Mouse (Mus musculus): ENCODE data around the gene Synrg. TPM values are rescaled to one million over a fixed set of nuclear protein-coding genes. Genes with fewer than 3 reads are reported as not detected.

The Synrg gene
- total RNA-seq, 2 experiments from 2014 or later: 44.3 to 47.7 TPM

DNA sequence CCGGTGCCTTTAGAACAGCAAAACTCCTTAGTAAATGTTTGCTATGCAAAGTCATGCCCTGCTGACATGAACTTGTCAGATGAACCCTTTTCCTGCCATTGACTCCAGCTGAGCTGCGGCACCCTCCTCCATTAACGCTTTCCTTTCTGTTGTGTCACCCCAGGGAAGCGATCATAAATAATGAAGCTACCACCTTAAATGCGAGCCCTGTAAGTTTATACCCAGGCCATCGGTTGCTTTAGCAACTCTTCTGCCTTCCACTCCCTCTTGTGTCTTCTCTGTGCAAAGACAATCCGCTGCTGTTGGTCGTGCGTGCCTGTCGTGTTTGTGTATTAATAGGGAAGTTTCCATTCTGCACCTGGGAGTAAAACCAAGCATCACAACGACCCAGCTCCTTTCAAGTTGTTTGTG, 101.8 kb downstream of the Synrg start:
- peak in 1 of 2 experiments; percentile 67 for DNase-seq (ENCODE audit: low spot score in 2 of 2)
- intact Hi-C loops (cut with DNase I): no loop called here

DNA sequence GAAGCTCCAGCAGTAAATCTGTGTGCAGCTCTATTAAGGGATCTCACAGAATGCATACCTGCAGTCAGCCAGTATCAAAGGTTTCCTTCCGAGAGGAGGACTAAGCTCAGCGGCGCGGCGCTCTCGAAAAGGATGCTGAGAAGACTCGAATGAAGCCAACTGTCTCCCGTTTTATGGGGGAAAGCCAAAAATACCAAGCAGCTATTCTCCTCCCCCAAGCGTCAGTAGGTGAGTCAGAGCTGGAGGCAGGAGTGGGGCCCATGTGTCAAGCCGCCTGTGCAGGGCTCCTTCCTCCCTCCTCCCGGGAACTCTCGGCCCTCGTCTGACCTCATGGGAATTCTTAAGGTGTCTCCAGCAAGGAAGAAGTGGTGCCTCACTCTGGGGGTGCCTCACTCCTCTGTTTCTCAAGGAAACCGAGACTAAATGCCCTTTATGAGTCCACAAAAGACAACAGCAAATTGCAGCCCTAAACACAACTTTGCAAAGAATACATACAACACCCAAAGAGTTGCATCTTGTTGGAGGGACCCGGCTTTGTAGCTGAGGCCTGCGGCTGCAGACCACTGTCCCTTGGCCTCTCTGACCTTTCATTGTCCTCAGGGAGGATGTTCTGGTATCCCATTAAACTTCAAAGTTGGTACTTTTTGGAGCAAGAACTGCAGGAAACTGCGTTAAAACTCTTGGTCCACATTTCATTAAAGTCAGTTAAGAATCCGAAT, 102.9 kb downstream of the Synrg start:
- peak; percentile 76 to 77 for DNase-seq (ENCODE audit: low spot score in 2 of 2)
- intact Hi-C loops (cut with DNase I): no loop called here

DNA sequence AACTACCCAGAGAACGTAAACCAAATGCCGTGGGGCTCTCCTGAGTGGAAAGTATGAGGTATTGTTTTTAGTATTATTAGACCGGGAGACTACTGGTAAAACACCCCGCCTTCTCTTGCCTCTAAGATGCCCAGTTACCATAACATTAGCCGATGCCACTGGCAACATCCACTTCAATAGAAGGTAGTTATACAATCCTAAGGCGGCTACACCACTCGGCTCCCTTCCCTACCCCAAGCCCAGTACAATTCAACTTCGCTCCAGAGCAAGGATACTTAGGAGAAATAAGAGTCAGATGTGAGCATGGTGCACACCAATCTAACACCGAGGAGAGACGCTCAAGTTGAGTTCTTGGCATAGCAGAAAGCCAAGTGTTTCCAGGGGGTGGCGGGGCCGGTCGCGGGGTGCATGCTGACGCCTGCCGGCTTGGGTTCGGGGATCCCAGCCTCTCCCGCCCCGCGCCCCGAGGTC, 103.5 kb downstream of the Synrg start:
- no peak for DNase-seq (ENCODE audit: low spot score in 2 of 2)
- intact Hi-C loops (cut with DNase I): no loop called here

DNA sequence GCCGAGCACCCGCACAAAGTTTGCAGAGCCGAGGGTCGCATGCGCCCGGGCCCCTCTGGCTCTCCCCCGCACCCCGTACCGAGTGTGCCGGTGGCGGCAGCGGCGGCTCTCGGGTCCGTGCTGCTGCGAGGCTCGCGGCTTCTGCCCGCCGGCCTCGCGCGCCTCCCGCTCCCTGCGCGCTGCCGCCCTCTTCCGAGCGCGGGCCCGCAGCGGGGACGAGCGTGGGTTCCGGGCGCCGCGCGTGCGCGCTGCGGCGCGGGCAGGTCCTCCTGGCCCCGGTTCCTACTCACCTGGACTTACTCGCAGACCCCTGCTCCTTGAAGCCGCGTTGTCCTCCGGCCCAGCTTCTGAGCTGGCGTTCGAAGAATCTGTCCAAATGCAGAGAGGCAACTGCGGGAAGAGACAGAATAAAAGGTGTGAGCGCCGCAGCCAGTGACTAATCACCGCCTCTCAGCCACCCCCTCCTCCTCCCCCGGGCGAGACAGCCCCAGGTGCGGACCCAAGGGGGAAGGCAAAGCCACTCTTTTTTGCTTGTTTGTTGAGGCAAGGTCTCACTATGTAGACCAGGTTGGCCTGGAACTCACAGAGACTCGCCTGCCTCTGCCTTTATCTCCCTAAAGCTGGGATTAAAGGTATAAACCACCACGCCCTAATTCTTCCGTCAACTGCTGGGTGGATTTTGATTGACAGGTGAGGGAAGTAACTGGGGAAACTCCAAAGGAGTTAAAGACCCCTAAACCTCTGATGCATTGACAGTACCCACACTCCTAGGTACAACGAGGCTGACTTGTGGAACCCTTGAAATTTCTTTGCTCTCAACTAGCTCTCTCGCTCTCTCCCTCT, 104.2 kb downstream of the Synrg start:
- intact Hi-C loops (cut with DNase I): no loop called here

DNA sequence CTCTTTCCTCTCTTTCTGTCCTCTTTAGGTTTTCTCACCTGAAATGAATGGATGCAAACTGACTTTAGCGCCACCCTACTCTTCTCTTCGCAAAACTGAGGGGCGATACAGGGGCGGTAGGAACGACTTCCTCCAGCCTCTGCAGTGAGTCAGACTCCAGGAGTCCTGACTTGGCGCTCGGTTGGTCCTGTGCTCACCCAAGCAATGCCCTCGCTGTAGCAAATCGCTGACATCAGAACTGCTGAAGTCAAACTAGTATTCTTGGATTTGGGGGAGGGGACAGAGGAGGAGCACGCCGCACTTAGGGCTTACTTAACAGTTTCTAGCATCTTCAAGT, 104.8 kb downstream of the Synrg start, which contains the start of gene Dusp14:
Gene Dusp14, minus strand, starts transcription at position 228 of the 337 bp plus-strand sequence.
- intact Hi-C loops (cut with DNase I): no loop called here
- DNase-seq (ENCODE audit: low spot score in 2 of 2): peak in 1 of 2 experiments; percentile 30

More for the DNA sequence above, 104.2 kb downstream of the Synrg start:
- DNase-seq (ENCODE audit: low spot score in 2 of 2): peak in 1 of 2 experiments; percentile 60

DNA sequence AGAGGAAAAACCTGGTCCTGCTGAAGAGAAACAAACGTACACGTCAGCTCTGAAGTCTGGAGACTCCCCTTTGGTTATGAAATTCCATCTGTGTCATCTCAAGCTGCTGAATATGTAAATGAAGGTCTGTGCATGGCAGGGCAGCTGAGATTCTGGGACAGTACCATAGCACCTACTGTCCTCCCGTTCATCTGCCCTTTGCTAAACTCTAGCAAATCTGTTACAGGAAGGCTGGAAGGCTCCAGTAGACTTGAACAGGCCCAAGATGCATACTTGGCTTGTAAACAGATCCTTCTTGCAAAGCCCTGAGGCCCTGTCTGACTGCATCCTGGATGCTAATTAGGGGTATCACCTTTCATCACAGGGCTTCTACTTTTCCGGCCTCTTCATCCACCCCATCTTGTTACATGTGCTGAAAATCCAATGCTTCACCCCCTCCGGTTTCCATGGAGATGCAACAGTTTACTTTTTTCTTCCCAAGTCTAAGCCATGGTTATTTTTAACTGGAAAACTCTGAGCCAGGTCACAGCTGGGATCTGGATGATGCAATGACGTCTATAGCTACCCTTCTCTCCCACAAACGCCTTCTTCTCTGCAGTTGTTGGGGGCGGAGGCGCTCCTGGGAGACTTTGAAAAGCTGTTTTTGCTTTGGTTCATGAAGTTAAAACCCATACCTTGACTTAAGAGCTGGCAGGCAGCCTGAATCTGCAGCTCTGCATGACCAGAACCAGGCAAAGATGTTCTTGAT, 108.8 kb downstream of the Synrg start:
- intact Hi-C loops (cut with DNase I): no loop called here
- DNase-seq (ENCODE audit: low spot score in 2 of 2): peak; percentile 69 to 83

DNA sequence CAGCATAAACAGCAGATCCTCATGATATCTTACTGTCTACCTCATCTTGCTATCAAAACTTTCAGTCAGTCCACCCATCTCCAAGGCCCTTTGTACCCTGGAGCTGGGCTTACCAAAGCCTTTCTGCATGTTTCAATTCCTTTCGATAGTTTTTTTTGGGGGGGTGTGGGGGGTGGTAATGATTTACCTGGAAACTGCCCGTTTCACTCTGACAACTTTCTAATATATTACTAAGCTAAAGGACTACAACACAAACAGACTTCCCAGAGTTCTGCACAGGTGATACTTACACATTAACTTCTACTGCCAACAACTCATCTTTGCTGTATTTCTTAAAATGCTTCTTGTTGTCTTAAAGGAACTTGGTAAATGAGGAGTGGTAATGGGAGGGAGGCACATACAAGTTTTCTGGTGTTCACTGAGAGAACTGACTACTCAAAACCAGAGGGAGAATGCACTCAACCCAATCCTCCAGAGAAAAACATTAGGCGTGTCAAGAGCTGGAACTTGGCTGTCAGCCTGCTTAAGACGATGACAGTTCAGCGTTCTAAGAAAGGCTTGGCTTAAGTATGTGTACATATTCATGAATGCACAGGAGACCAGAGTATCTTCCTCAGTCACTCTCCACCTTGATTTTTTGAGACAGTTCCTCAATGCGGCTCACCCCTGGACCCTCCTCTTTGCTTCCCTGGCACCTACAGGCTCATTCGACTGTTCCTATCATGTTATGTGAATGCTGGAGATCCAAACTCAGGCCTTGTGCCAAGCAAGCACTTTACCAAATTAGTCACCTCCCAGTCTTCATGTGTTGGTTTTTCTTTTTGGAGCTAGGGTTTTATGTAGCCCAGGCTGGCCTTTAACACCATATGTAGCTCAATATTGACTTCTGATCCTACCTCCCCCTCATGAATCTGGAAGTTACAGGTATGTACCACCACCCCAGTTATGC, 109.9 kb downstream of the Synrg start:
- DNase-seq (ENCODE audit: low spot score in 2 of 2): peak; percentile 43 to 63
- intact Hi-C loops (cut with DNase I): no loop called here

DNA sequence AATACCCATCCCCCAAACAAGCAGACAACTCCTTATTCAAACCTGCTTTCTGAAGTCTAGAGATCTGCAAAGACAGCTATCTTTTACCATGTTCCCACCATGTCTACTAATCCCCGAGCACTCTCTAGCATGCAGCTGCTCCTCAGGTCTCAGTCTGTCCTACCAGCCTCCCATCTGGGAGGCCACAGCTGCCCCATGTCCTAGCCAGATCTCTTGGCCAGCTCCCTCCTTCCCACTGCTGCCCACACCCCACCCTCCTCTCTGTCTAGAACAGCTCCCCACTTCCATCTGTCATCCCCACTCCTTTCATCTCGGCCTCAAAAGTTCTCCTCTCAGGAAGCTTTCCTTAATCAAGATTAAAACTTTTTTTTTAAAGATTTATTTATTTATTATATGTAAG, 112.8 kb downstream of the Synrg start:
- intact Hi-C loops (cut with DNase I): no loop called here
- no peak for DNase-seq (ENCODE audit: low spot score in 2 of 2)

DNA sequence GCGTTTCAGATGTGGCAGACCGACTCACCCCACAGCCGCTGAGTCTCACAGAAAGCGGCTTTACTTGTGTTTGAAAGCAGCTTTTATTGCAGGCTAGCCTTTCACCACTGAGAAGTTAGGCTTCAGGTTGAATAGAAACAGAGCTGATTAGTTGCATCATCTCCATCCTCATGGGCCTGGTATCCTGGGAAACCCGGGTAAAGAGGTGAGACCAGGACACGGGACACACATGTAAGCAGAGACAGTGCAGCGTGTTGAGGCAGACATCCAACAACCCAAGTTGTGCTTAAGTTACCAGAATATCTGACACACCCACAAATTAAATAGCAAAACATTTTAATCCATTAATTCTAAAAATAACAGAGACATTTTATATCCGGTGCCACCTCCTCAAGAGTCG, 114.4 kb downstream of the Synrg start:
- intact Hi-C loops (cut with DNase I): no loop called here
- DNase-seq (ENCODE audit: low spot score in 2 of 2): no peak

DNA sequence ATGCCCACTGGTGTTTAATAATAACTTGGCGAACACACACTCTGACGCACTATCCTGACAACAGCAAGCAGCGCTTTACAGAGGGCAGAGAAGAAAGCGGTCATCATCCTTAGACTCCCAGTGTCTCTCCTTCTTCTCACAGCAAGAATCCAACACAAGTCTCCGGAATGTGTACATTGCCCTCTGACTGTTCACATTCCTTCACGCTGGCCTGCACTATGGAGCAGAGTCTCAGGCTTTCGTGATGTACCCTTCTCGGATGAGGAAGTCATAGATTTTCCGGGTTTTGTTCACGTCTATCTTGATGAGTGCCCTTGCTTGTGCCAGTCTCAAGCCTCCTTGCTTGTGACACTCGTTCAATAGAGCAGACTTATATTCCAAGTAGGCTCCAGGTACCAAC, 115.1 kb downstream of the Synrg start:
- intact Hi-C loops (cut with DNase I): no loop called here
- no peak for DNase-seq (ENCODE audit: low spot score in 2 of 2)

DNA sequence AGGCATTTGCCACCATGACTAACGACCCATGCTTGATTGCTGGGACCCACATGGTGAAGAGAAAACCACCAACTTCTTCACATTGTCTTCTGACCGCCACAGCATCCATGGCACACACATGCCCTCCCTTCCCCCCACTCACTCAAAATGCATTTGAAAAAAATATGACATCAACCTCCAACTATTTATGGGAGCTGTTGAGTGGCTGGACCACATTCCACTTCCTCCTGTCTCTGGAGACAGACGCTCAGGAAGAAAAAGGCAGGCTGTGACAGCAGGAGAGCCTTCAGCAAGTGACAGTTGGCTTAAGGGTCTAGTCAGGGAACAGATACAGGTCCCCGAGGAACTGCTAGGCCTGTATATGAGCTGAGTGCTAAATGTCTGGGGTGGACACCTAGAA, 115.7 kb downstream of the Synrg start:
- intact Hi-C loops (cut with DNase I): no loop called here
- no peak for DNase-seq (ENCODE audit: low spot score in 2 of 2)

DNA sequence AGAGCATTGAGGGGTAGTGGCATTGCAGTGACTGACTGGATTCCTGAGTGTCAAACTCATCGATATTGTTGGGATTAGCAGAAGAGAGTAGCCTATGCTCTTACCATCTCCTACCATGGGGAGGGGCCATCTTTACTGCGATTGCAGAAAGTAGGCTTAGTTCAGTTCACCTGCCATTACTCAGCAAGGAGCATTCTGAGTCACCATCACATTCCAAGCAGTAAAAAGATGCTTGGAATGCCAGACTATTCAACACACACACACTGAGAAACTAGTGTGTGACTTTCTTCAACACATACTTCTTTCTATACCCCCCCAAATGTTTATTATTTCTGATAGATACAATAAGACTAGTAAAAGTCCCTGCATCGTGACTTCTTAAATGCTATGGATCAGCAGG, 116.1 kb downstream of the Synrg start:
- no peak for DNase-seq (ENCODE audit: low spot score in 2 of 2)
- intact Hi-C loops (cut with DNase I): no loop called here

DNA sequence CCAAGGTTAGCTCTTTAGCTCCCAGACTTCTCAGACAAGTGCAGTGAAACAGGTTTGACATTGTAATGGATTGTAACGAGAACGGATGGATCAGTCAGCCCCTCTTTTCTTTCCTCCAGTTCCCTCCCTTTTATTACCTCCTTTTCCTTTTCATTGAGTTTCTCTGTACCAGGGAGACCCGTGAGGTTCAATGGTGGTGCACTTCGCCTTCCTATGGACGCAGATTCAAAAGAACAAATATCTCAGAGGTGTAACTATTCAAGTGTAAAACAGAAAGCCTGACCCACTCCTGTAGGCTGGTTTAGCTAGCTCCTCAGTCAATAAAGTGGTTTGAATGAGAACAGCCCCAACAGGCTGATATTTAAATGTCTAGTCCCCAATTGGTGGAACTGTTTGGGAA, 117.7 kb downstream of the Synrg start:
- intact Hi-C loops (cut with DNase I): no loop called here
- DNase-seq (ENCODE audit: low spot score in 2 of 2): no peak

DNA sequence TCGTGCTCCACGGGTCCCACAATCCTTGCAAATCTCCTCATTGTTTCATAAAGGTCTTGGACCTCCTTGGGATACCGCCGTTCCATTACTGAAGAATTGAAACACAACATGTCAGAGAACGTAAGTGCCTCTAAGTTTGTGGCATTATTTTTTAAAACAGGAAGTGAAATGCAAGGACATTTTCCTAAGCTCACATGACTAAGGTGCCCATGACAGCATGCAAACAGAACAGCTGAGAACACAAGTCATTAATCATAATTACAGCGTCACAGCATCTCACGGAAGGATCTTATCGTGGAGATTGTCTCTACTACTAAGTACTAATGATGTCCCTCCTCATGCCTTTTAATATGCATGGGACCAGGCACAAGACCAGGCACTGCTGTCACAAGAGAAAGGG, 126.3 kb downstream of the Synrg start:
- intact Hi-C loops (cut with DNase I): no loop called here
- no peak for DNase-seq (ENCODE audit: low spot score in 2 of 2)

Other genes with a start within 250 kb of the Synrg start
- not detected for gene Wfdc21, start 217.5 kb upstream of the Synrg start, total RNA-seq (2021)
- 10 to 100 TPM; 12.6 to 14.8 TPM for gene Heatr6, start 210.7 kb upstream of the Synrg start, total RNA-seq (2021)
- gene Hnf1b, start 114.4 kb upstream of the Synrg start, total RNA-seq (2021): under 1 TPM in 1 of 2 experiments, not detected in 1; 0.22 TPM
- 10 to 100 TPM; 11.0 to 12.0 TPM for gene Ddx52, start 22.4 kb upstream of the Synrg start, total RNA-seq (2021)
- 10 to 100 TPM; 62.4 to 63.7 TPM for gene Dusp14, start 104.8 kb downstream of the Synrg start, total RNA-seq (2021)
- gene Tada2a, start 165.2 kb downstream of the Synrg start, total RNA-seq (2021): 10 to 100 TPM; 36.0 to 36.4 TPM
- 10 to 100 TPM; 75.7 to 81.2 TPM for gene Acaca, start 165.2 kb downstream of the Synrg start, total RNA-seq (2021)
- not detected for gene Gm11437, start 203.0 kb downstream of the Synrg start, total RNA-seq (2021)